Mouse (Mus musculus) embryonic facial prominence, embryonic 13.5 days (tissue): ENCODE results near the gene Ntf5. TPM values are rescaled to one million over a fixed set of nuclear protein-coding genes. Genes with fewer than 3 reads are reported as not detected.

Source experiments
- ATAC-seq: fragments of 200-750 bp; cut with Nextera tagmentation; 2 replicates; pipeline ENCODE4 v1.8.0; 2017; ENCODE audit warnings: low read depth; ENCODE audit not compliant: insufficient number of reproducible peaks, insufficient read depth, low FRiP score, low TSS enrichment
- H3K27ac ChIP-seq: fragments of 300-500 bp; sonication (generic); 2 replicates; pipeline ENCODE4 v1.5.1; 2015; ENCODE audit warnings: moderate library complexity, mild to moderate bottlenecking, inconsistent platforms
- H3K27me3 ChIP-seq: fragments of 300-500 bp; sonication (generic); 2 replicates; pipeline ENCODE4 v1.6.1; 2015; ENCODE audit warnings: mild to moderate bottlenecking, inconsistent platforms
- H3K36me3 ChIP-seq: fragments of 300-500 bp; sonication (generic); 2 replicates; pipeline ENCODE4 v1.6.1; 2015; ENCODE audit warnings: mild to moderate bottlenecking, inconsistent platforms
- H3K4me1 ChIP-seq: fragments of 300-500 bp; sonication (generic); 2 replicates; pipeline ENCODE4 v1.6.1; 2015; ENCODE audit warnings: inconsistent platforms
- H3K4me2 ChIP-seq: fragments of 300-500 bp; sonication (generic); 2 replicates; pipeline ENCODE4 v1.6.1; 2015; ENCODE audit warnings: moderate library complexity, mild to moderate bottlenecking, inconsistent platforms
- H3K4me3 ChIP-seq: fragments of 300-500 bp; sonication (generic); 2 replicates; pipeline ENCODE4 v1.5.1; 2015; ENCODE audit warnings: mild to moderate bottlenecking, inconsistent platforms
- H3K9ac ChIP-seq: fragments of 300-500 bp; sonication (generic); 2 replicates; pipeline ENCODE4 v1.6.1; 2015; ENCODE audit warnings: mild to moderate bottlenecking, inconsistent platforms
- H3K9me3 ChIP-seq: fragments of 300-500 bp; sonication (generic); 2 replicates; pipeline ENCODE4 v1.6.1; 2016; ENCODE audit warnings: inconsistent platforms
- WGBS: fragments of 180-500 bp; shearing (Covaris S2); methylation state at CpG from one replicate; pipeline ENCODE4 v1.1.7; 2015; ENCODE audit warnings: mixed read lengths; 5-methylcytosine and 5-hydroxymethylcytosine counted together
- polyA plus RNA-seq: library from polyadenylated mRNA; unstranded; fragments of >200 nt; fragmentation: Nextera tagmentation; extraction: Ambion mirVana; gene quantifications from 2 replicates; pipeline ENCODE4 v1.2.1, GENCODE M21; 2015

The Ntf5 gene
- polyA plus RNA-seq, 1 experiment from 2014 or later, result 6.1 TPM

GRCm38 (mm10) chr7:45443526-45444420, 30.3 kb downstream of the Ntf5 start:
- Histone ChIP-seq H3K4me3 (no peak overlapping the region), H3K4me1 (peaks cover 3% of the 10 kb centered on the region; the same call in 1 of the 2 replicates), H3K9ac (no peak overlapping the region), H3K27me3 (no peaks in the 10 kb centered on the region), H3K4me2 (no peak overlapping the region), H3K27ac (no peak overlapping the region), H3K36me3 (peaks cover 75% of the 10 kb centered on the region), H3K9me3 (no peaks in the 10 kb centered on the region)
- no peak for ATAC-seq
- WGBS, result 88% methylated on average over 22 of the region's 22 CpGs

GRCm38 (mm10) chr7:45446589-45446988, 33.1 kb downstream of the Ntf5 start:
- Histone ChIP-seq H3K4me1 (peaks cover 3% of the 10 kb centered on the region; the same call in 1 of the 2 replicates), H3K4me3 (no peak overlapping the region), H3K36me3 (peaks cover 70% of the 10 kb centered on the region), H3K9me3 (no peaks in the 10 kb centered on the region), H3K27ac (no peak overlapping the region), H3K27me3 (no peaks in the 10 kb centered on the region), H3K4me2 (no peak overlapping the region), H3K9ac (no peak overlapping the region)
- no peak for ATAC-seq

GRCm38 (mm10) chr7:45447325-45447990, 34.0 kb downstream of the Ntf5 start:
- H3K4me1 ChIP-seq, result peaks cover 3% of the 10 kb centered on the region; the same call in 1 of the 2 replicates
- peak overlapping the region; percentile 51; the same call in 1 of the 2 replicates for H3K27ac ChIP-seq
- no peaks in the 10 kb centered on the region for H3K9me3 ChIP-seq
- H3K9ac ChIP-seq, result 0 out of 2 replicates have a peak overlapping the region, but pooled peaks have one; percentile 32
- 26% methylated on average over 11 of the region's 11 CpGs for WGBS
- H3K36me3 ChIP-seq, result peaks cover 73% of the 10 kb centered on the region
- H3K4me2 ChIP-seq, result no peak overlapping the region
- H3K27me3 ChIP-seq, result no peaks in the 10 kb centered on the region
- H3K4me3 ChIP-seq, result no peak overlapping the region
- ATAC-seq, result no peak

- Histone ChIP-seq H3K4me3 (no peak overlapping the region), H3K9ac (no peak overlapping the region), H3K27me3 (no peaks in the 10 kb centered on the region), H3K36me3 (peaks cover 72% of the 10 kb centered on the region), H3K9me3 (no peaks in the 10 kb centered on the region), H3K4me2 (no peak overlapping the region), H3K4me1 (peaks cover 3% of the 10 kb centered on the region; the same call in 1 of the 2 replicates), H3K27ac (no peak overlapping the region)
- 91% methylated on average over 1 of the region's 1 CpGs for WGBS
- no peak for ATAC-seq
These were observed 36.5 kb downstream of the Ntf5 start for GRCm38 (mm10) chr7:45449974-45450373.

GRCm38 (mm10) chr7:45451344-45451982, 38.0 kb downstream of the Ntf5 start:
- H3K36me3 ChIP-seq, result peaks cover 76% of the 10 kb centered on the region
- H3K9ac ChIP-seq, result no peak overlapping the region
- H3K4me3 ChIP-seq, result no peak overlapping the region
- no peak overlapping the region for H3K4me2 ChIP-seq
- H3K4me1 ChIP-seq, result peaks cover 7% of the 10 kb centered on the region; the same call in 1 of the 2 replicates
- ATAC-seq, result 0 out of 2 replicates have a peak, but pooled peaks have one; percentile 49
- H3K9me3 ChIP-seq, result no peaks in the 10 kb centered on the region
- no peaks in the 10 kb centered on the region for H3K27me3 ChIP-seq
- WGBS, result 58% methylated on average over 23 of the region's 23 CpGs
- no peak overlapping the region for H3K27ac ChIP-seq

- no peak overlapping the region for H3K4me2 ChIP-seq
- H3K27ac ChIP-seq, result no peak overlapping the region
- H3K36me3 ChIP-seq, result peaks cover 72% of the 10 kb centered on the region
- 90% methylated on average over 15 of the region's 15 CpGs for WGBS
- no peak overlapping the region for H3K9ac ChIP-seq
- H3K4me1 ChIP-seq, result peaks cover 23% of the 10 kb centered on the region
- H3K9me3 ChIP-seq, result no peaks in the 10 kb centered on the region
- H3K27me3 ChIP-seq, result no peaks in the 10 kb centered on the region
- H3K4me3 ChIP-seq, result no peak overlapping the region
- no peak for ATAC-seq
These were observed 41.5 kb downstream of the Ntf5 start for GRCm38 (mm10) chr7:45454971-45455370.

- H3K4me2 ChIP-seq, result no peak overlapping the region
These were observed 42.6 kb downstream of the Ntf5 start for GRCm38 (mm10) chr7:45455932-45456696.

GRCm38 (mm10) chr7:45456721-45457203, 43.3 kb downstream of the Ntf5 start:
- Histone ChIP-seq H3K36me3 (peaks cover 67% of the 10 kb centered on the region), H3K4me2 (peak overlapping the region; percentile 84)
- 56% methylated on average over 9 of the region's 9 CpGs for WGBS

More at GRCm38 (mm10) chr7:45455932-45456696, 42.6 kb downstream of the Ntf5 start:
- H3K36me3 ChIP-seq, result peaks cover 69% of the 10 kb centered on the region
- no peak overlapping the region; the same call in 1 of the 2 replicates for H3K27ac ChIP-seq
- no peaks in the 10 kb centered on the region for H3K27me3 ChIP-seq
- peaks cover 35% of the 10 kb centered on the region for H3K4me1 ChIP-seq
- no peak overlapping the region for H3K4me3 ChIP-seq
- 71% methylated on average over 13 of the region's 13 CpGs for WGBS
- no peak for ATAC-seq
- H3K9ac ChIP-seq, result no peak overlapping the region
- no peaks in the 10 kb centered on the region for H3K9me3 ChIP-seq

GRCm38 (mm10) chr7:45457204-45458060, 43.9 kb downstream of the Ntf5 start:
- Histone ChIP-seq H3K9ac (peak overlapping the region; percentile 93), H3K27ac (peak overlapping the region; percentile 44; the same call in 1 of the 2 replicates), H3K4me1 (peaks cover 41% of the 10 kb centered on the region), H3K4me3 (peak overlapping the region; percentile 80), H3K27me3 (no peaks in the 10 kb centered on the region), H3K36me3 (peaks cover 66% of the 10 kb centered on the region), H3K4me2 (peak overlapping the region; percentile 84), H3K9me3 (no peaks in the 10 kb centered on the region)
- ATAC-seq, result no peak
- WGBS, result 58% methylated on average over 10 of the region's 10 CpGs

More at GRCm38 (mm10) chr7:45456721-45457203, 43.3 kb downstream of the Ntf5 start:
- Histone ChIP-seq H3K4me3 (peak overlapping the region; percentile 80), H3K27me3 (no peaks in the 10 kb centered on the region), H3K9me3 (no peaks in the 10 kb centered on the region), H3K4me1 (peaks cover 39% of the 10 kb centered on the region), H3K27ac (peak overlapping the region; percentile 11; the same call in 1 of the 2 replicates), H3K9ac (peak overlapping the region; percentile 93; the same call in 1 of the 2 replicates)
- ATAC-seq, result no peak
